Mouse (Mus musculus) Muller cell, postnatal 12 days (primary cell): ENCODE results near the gene Eif3i.

ENCODE experiments used
- DNase-seq: peaks from one replicate; pipeline ENCODE4 v3.0.0-alpha.2; 2015; ENCODE audit errors: inconsistent ontology term

Gene Eif3i

DNA sequence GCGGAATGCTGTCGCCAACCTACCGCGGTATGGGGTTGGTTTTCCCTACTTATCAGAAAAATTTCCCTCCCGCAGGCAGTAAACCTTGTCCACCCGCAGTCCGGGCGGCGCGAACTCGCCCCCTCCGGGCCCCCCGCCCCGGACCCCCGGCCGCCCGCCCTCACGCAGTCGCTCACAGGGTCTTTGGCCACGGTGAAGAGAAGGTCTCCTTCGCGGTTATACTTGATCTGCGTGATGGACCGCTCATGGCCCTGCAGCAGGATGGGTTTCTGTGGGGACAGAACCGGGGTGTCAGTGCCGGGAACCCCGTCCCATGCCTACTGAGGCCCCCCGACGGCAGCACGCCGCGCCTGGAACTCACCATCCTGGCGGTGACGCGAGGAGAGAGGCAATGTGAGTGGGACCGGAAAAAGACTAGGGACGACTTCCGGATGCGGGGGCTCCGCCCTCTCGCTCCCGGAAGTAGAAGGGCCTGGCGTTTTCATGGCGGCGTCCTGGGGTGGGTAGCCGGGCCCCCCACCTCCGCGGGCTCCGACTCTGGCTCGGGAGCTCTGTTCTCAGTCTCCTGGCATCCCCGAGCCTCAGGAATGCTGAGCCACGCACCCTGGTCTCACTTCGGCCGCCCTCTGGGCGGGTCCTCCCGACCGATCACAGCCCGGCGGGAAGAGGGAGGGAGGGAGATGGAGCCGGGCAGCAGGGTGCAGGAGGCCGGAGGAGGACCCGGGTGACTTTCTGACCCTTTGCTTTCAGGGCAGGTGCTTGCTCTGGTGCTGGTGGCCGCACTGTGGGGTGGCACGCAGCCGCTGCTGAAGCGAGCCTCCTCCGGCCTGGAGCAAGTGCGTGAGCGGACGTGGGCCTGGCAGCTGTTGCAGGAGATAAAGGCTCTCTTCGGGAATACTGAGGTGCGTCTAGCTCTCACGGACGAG, at the start of gene Eif3i, which contains the start of gene Tmem234:
TSS of gene Eif3i (minus strand) at position 416 of the 926 bp plus-strand sequence.
TSS of gene Tmem234 (plus strand) at position 436 of the 926 bp plus-strand sequence.
- peak; percentile 86 for DNase-seq

DNA sequence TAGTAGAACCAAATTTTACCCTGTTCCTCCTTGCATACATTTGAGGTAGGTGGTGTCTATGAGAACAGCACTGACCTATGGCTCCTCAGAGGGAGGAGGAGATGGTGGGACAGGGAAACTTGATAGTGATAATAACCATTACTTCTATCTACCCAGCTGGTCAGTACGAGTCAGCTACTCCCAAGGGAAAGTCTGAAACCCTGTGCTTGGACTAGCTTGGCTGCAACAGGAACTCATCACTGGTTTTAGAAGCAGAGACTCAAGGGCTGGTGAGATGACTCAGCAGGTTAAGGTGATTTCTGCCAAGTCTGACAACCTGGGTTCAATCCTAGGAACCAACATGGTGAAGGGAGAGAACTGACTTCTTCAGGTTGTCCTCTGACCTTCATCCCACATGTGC, 48.2 kb upstream of the Eif3i start:
- no peak for DNase-seq

DNA sequence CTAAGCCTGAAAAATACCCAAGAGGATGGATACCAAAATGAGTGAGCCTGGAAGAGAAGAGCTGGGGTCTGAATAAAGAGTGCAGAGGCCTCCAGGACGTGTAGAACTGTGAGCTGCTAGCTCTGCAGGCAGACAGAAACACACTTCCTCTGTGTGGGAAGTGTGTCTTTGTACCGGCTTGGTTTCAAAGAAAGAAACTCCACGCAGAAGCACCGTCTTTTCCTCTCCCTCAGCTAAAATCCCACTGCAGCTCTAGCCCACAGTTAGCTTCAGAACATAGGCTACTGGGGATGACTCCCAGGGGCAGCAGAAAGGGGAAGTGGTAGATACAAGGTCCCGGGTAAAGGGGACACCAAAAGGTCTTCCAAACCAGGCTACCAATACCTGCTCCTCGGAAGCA, 44.8 kb upstream of the Eif3i start:
- no peak for DNase-seq

DNA sequence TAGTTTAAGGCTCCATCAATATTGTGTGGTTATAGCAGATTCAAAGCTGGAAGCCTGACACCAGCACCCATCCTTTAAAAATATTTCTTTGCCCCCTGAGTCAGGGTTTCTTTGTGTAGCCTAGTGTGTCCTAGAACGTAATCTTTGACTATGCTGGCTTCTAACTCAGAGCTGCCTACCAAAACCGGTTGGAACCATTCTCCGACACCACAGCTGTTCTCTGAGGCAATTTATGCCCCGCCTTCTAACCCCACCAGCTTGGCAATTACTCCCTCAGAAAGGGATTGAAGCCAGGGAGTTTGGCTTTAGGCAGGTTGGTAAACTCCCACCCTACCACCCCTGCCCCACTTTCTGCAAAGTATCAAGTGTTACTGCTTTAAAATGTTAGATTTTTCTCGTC, 41.3 kb upstream of the Eif3i start:
- peak; percentile 11 for DNase-seq

DNA sequence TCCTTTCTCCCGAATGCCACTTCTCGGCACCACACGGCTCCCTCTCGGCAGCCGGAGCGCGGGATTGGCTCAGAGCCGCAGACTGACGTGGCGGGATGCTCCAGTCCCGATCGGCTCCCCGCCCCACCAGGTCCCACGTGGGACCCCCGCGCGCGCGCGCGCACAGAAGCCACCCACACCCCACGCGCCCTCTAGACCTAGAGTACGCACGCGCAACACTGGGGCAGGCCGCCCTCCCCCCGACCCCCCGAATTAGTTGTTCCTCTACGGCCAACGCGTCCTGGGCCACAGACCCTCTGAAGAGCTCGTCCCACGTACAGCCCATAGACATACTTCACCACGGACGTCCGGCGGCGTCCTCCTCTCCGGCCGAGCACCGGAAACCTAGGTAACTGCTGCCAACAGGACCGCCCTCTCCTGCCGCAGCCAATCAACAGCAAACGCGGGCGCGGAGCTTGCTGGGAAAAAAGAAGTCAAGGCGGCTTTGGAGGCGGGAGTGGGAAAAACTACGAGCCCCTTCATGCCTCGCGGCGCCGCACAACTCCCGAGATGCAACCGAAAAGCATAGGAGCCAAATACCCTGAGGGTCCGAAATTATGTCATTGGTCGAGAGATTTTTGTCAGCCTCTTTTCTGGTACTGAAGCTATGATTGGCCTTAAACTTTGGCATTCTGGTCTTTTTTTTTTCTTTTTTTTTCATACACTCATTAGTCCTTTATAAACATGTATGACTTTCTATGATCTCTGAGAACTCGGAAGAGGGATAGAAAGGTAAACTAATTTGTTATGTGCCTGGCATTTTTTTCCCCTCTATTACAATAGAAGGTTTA, 40.4 kb upstream of the Eif3i start, which contains the start of gene Txlna:
TSS of gene Txlna (minus strand) at position 428 of the 830 bp plus-strand sequence.
- peak; percentile 99 for DNase-seq

DNA sequence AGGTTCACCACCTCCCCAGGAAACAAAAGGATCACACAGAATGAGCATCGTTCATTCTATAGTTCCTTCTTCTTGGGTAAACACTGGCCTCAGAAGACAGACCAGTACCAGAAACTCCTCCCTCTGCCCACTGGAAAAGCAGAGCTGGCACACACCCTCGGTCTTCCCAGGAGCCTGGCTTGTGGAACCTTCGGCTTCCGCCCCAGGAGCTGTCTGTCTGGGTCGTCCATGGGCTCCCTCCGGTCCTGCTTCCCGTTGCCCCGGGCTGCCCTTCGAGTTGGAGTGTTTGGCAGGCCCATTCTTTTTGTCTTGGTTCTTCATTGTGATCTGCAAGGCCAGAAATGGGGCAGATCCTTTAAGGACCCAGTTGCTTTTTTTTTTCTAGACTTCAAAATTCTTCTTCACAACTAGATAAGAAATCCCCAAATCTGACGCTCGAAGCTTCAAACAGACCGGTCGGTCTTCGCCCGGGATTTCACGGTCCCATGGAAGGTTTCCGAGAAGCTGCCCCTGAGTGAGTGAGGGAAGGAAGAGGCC, 39.7 kb upstream of the Eif3i start:
- no peak for DNase-seq

DNA sequence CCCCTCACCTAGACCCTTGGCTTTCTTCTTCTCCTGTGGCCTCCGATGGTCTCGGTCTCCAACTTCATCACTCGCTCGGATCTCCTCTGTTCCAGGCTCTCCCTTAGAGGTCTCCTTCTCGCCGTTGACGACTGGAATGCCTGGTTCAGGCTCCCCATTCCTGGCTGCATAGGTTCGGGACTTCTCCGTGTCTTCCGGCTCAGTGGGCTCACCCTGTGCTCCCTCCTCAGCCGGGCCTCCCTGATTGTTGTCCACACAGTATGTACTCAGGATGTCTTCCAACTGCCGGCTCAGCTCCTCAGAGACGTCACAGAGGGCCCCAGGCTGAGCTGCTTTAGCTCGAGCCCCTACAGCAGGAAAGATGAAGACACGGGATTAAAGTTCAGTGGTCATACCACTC, 38.8 kb upstream of the Eif3i start:
- no peak for DNase-seq

DNA sequence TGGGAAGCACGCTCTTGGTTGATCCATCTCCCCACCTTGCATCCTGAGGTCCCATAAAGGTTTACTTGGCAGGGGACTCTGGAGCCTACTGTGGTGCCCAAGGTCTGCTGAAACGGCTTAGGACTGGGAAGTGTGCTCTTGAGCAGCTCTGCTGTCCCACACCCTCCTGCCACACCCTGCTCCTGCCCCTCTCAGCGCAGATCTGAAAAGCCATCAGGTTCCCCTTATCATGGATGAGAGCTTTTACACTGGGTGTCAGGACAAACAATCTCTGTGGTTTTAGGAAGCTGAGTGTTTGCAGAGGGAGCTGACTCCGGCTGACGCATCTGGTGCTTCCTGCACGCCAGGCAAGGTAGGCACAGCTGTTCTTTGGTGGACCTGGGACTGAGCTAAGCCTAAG, 33.4 kb upstream of the Eif3i start:
- DNase-seq = no peak

DNA sequence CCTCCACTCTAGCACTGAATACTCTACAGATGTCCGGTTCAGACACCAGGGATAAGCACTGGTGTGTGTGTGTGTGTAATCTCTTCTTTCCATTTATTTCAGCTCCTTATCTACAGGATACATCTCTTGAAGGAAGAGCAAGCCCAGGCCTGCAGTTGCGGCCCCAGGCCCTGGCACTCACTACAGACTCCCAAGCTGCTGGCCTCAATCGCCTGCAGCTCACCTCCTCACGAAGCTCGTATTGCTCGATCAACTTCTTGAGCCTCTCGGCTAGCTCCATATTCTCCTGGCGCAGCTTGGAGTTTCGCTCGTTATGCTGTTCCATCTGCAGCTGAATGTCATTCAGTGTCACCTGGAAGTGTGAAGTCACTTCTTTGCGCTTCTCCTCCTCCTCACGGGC, 31.4 kb upstream of the Eif3i start:
- no peak for DNase-seq

DNA sequence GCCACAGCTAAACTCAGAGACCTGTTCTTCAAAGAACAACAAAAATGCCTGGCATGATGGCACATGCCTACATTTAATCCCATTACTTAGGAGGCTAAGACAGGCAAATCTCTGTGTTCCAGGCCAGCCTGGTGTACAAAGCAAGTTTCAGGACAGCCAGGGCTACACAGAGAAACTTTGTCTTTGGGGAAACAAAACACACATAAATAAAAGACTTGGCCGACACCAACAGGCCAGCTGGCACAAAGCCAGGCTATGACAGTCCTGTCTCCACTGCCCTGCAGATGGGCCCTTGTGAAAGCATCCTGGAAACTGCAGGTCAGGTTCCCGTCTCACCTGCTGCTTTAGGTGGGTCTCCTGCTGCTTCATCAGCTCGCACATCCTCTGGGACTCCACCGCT, 30.5 kb upstream of the Eif3i start:
- no peak for DNase-seq

DNA sequence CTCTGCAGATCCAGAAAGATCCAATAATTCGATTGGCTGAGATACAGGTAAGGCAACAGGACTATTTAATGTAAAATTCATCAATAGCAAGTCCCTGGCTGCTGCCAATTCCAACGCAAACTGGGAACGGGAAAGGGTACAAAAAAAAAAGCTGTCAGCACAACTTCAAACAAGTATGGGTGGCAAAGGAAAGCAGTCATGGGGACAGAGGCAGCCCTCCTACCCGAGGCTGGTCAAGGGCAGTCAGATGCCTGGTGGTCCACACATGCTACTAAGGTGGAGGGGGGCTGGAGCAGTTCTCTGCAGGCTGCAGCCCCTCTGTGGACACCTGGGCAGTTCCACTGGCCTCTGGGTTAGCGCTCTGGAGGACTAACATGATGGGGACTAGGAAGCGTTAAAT, 25.6 kb upstream of the Eif3i start:
- DNase-seq = no peak

DNA sequence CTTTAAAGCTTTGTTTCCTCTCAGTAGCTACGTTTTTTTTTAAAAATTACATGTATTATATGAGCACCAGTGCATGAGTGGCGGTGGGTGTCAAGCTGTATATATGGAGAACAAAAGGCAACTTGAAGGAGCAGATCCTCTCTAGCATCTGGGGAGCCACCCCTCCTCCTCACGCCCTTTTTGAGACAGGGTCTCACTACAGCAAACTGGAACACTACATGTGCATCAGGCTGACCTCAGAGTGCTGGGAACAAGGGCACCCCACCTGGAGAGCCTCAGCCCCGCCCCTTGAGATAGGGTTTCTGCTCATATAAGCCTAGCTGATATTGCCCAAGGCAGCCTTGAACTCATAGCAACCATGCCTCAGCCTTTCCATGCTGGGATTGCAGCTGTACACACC, 25.0 kb upstream of the Eif3i start:
- no peak for DNase-seq

DNA sequence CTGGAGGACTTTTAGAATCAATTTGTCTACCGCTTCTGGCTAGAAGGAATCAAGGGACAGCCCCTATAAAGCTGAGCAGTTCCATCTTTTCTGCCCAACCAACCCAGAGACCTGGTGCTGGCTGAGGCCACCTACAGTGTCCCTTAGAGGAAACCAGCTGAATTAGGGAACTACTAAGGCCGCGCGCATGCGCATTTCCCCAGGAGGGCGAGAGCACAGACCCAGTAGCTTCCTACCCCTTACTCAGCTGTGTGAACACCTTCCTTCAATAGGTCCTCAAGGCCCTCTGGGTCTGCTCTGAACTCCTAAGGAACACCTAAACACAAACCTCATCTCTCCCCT, 24.6 kb upstream of the Eif3i start:
- peak; percentile 60 for DNase-seq

DNA sequence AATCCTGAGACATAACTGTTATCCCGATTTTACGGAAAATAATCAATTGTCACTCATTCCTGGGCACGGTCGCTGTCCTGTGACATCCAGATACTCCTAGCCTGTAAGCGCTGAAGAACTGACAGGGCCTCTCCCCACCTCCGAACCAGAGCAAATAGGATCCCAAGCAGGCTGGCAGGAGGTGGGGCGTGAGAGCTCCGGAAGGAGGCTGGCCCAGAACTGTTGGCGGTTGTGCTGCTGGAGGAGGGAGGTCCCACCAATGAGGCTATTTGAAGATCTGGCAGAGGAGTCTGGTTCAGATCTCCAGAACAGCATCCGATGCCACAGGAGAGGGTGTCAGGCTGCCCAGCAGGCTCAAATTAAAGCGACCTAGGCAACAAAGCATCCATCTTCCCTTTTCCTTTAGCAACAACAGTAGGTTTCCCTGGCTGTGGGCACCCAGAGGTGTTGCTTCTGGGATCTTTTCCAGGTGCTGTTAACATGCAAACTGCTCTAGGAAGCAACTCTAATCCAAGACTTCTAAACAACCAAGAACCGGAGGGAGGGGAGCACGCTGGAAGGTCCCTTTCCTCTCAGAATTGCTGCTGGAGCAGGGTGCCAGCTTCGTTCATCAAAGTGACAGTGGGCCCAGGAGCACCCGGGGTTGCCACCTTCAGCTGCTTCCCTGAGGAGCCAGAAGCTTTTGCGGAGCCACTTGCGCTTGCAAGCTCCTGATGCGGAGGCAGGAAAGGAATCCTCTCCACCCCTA, 24.0 kb upstream of the Eif3i start:
- peak; percentile 97 for DNase-seq

DNA sequence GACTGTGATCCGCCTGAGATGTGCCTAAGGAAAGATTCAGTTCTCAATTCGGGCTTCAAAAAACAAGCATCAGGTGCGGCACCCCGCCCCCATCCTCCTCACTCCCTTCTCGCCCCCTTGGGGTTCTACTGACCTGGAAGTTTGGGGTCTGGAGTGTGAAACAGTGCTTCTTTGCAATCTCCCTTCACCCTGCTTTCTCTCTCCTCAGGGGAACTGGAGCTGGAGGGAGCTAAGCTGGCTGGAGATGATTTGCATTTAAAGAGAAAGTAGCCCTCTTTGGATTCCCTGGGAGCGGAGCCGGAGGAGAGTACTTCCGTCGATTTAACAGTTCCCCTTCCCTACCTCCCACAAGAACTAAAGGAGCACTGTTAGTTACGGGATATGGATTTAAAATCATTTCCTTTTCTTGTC, 23.2 kb upstream of the Eif3i start, which contains the start of gene Ccdc28b:
TSS of gene Ccdc28b (minus strand) at position 267 of the 411 bp plus-strand sequence.
- DNase-seq = no peak

DNA sequence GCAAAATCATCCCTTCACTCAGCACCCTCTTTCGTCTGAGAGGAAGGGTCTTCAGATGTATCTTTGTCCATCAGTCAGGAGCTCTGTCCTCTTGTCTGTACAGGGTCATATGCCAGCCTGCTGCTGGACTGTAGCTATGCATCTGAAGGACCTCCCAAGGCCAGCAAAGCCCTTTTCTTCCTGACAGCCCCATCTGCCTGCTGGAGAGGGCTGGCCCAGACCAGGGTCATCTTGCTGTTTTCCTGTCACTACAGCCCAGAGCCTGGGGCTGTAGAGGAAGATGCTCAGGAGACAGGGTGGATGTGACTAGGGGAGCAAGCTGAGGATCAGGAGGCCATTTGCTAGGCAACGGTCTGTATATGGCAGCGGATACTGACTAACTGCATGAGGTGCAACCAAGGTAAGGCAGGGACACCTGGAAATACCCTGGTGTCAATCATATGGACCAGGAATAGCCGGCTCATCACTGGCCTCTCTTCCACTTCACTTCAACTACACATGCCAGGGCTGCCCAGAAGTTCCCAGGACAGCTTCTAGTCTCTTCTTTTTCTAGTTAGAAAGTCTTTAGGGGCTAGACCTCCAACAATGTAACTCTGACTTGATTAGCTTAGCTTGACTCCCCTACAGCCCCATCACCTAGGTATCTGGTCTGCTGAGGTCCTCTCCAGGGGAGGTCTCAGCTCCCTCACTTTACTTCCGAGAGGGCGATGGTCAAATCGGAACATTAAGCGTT, 22.5 kb upstream of the Eif3i start:
- no peak for DNase-seq

DNA sequence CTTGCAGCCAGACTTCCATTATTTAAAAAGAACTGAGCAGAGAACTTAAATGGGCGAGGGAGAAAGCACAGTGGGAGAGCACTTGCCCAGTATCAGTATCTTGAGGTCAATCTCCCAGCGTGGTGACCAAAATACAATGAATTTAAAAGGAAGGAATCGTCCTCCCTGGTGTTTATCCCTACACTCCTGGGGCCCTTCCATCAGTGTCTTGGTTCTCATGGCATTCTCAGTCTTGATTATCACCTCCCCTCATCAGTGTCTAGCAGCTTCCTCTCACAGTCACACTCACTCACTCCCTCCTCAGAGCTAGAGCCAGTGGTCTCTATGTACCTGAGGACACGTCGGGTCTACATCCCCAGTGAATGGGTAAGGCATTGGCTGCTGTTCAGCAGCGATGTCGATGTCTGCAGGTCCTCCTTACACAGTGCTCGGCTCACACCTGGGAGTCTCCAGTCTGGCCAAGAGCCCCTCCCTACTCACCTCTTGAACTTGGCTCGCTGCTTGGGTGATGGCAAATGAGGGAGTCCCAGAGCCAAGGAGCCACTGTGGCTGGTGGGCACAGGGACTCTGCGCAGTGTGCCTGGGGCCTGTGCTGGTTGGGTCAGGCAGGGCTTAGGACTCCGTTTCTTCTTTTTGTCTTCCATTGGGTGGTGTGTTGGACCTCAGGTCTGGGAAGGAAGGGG, 21.8 kb upstream of the Eif3i start:
- no peak for DNase-seq

DNA sequence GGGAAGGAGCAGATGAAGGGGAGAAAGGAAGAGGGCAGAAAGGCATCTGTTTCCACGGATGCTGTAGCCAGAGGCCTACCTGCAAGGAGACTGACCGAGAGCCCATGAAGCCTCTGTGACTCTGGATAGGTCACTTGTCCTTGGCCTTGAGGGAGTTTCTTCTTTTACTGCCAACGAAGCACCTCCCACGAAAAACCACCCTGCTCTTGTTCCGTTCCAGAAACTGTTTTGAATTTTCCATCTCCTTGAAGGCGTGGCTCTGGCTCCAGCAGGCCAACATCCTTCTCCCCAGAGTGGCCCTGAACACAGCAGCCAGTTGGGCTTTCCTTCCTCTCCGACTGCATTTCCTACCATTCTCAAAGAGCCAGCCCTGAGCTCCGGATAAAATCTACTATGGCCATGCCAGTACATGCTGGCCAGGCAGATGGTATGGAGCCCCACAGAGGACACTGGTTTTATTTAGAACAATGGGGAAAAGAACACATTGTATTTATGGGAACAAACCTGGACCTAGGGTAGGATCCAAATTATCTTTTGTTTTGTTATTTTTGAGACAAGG, 20.9 kb upstream of the Eif3i start:
- no peak for DNase-seq

DNA sequence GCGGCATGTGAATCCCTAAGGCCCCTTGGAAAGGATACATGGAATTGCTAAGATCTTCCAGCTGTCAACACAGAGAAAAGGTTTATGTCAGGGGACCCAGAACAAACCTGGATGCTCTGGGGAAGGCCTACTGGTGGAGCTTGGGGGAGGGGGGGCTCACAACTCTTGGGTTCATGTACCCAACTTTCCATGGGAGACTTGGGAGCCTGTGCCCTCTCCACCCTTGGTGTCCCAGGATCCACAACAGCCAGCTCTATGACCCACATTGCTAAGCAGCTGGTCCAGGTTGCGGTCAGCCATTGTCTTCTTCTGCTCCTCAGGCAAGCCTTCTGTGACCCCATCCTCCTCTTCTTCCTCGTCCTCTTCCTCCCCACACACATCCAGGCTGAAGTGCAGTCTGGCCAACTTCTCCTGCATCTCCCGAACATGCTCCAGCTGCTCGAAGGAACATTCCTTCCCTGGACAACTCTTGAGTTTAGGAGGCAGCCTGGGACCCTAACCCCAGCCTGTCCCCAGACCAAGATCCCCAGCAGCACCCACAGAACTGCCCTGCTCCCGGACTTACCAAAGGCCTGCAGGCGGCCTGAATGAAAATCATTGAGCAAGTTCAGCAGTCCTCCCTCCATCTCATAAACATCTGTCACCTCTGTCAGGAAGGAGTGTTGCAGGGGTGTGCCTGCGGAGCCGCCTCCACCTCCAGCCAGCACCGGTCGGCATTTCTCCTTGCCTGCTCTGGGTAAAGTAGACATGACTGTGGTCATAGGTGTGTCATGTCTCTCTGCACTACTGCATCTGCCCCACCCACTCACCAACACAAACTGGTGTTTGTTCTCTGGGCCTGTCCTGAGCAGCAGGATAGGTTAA, 20.2 kb upstream of the Eif3i start:
- DNase-seq = no peak
